Mouse (Mus musculus) gastrocnemius, postnatal 25 days (tissue): ENCODE measurements around the gene Traf3ip1. TPM values are rescaled to one million over a fixed set of nuclear protein-coding genes. Genes with fewer than 3 reads are reported as not detected.
"Not testable (repeated sequence)": the region's sequence is repeated elsewhere in the genome, so short reads cannot be mapped to it uniquely, and the experiment has no call there.

ENCODE experiments used
- DNase-seq: peaks from one replicate; pipeline ENCODE4 v3.0.0; 2022
- total RNA-seq, 2 experiments: library from RNA; stranded (reverse); gene quantifications; 1 replicate in 1 of 2; 2 replicates in 1 of 2; pipeline ENCODE4 v1.2.3; 2021

Traf3ip1 gene
- total RNA-seq, 2 experiments from 2014 or later, result 2.9 to 3.2 TPM

DNA sequence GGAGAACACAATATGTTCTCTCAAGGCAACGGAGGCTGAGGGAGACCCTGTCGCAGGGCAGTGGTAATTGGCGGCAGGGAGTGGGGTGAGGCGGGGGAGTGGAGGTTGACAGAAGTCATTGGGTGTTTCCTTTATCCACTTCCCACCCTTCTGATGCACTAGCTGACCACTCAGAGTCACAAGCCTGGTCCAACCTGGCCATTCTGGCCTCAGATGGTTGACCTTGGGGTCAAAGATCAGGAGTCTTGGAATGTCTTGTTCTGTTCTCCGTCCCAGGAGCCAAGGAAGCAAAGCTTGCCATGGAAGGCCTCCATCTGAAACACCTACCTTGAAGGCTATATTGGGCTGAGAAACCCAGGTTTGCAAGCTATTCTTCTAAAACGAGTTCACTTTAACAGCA lies 28.3 kb upstream of the Traf3ip1 start:
- no peak for DNase-seq

DNA sequence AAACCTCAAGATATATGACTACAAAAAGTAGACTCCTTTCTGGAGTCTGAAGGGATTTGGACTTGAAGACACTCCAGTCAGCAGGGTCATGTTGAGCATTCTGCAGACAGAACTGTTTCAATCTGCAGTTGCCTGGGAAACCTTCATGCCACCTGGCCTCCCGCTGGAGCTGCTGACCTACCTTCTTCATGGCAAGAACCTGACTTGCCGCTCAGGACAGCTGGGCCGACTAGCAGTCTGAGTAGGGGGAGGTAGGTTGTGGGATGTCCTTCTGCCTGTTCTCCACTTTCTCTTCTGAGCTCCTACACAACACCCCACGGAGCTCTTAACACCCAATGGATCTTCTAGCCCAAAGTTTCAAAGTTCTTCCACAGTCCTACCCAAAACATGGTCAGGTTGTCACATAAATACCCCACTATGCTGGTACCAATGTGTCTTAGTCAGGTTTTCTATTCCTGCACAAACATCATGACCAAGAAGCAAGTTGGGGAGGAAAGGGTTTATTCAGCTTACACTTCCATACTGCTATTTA lies 24.5 kb upstream of the Traf3ip1 start:
- no peak for DNase-seq

DNA sequence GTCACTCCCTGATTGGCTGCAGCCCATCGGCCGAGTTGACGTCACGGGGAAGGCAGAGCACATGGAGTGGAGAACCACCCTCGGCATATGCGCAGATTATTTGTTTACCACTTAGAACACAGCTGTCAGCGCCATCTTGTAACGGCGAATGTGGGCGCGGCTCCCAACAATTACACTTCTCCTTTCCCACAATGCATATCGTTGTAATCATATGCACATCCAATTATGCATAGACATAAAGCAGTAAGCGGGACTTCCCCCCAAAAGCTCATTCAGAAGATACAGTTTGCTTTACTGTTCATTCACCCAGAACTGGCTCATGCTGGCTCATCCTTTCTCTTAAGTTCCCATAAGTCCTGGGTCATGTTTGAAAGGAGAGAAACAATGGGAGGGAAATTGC lies 16.3 kb upstream of the Traf3ip1 start:
- DNase-seq, result not testable (repeated sequence)

DNA sequence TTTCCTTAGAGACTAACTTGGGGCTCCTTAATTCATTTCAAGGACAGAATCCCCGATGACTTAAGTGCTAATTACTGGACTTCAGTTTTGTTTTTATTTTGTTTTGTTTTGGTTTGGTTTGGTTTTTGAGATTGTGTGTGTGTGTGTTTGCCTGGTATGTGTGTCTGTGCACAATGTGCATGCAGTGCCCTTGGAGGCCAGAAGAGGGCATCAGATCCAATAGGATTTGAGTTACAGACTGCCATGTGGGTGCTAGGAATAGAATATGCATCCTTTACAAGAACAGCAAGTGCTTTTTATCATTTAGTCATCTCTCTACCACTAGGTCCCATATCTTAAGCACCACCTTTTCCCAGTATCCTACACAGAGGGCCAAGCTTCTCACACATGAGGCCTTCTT lies 15.5 kb upstream of the Traf3ip1 start:
- DNase-seq, result no peak

DNA sequence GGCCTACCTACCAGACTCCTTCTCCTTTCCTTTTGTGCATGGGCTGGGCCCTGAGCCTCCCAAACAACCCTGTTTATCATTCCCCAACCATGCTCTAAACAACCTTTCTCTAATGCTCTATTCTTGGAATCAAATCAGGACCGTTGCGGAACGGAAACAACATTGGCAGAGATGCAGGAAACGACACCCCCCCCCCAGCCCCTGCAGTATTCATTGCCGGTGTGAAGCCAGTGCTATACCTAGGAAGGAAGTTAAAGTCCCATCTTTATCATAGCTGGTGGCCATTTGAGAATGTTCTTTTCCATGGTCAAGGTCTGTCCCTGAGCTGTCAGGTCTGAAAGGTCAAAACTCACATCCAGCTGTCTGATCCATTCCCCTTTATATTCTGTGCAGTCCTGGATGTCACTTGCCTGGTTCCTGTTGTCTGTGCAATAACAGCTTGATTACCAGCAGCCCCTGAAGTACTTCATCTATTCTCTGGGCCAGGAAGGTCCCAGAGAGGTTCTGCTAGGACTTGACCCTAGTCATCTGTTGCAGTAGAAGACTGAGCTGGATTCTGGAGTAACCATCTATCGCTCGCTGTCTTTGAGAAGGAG lies 11.7 kb upstream of the Traf3ip1 start:
- DNase-seq, result no peak

DNA sequence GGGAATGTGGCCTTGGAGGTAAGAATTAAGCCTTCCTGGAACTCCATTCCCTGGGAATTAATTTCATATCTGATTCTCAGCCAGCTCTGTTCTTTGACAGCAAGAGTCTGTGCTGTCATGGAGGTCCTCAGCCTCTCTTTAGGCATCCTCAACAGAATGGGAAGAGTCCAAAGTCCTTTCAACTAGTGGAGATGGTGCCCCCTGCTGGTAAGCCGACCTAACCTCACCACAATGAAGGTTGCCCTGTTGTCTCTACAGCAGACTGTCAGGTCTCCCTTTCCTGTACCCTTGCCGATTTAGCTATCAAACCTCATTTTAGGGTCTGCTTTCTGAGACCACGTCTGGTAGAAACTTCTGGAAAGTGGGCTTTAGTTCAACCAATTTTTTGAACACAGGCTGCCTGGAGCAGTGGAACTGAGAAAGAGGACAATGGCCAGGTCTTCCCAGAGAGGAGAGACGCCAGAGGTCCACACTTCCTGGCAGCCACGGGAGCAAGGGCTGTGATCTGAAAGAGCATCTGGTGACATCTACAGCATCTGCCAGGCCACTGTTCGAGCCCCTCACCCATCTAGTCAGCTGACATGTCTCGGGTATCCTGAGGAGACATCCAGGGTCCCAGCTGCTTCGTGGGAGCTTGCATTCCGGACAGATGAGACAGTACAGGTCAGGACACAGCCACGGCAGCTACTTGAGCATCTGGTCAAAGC lies 11.0 kb upstream of the Traf3ip1 start:
- DNase-seq, result peak; percentile 69

DNA sequence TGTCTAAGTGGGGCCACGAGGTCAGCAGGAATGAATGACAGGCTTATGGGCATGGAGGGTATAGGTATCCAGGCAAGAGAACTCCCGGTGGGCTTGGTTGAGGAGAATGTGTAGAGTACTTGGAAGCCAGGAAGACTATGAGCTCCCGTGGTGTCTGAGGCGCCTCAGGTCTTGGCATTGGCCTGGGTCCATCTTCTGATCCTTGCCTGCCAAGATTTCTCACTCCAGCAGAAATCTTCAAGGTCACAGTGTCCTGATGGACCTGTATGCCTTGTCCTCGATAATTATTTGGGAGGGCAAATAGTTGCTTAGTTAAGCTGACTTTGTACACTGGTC lies 10.5 kb upstream of the Traf3ip1 start:
- no peak for DNase-seq

DNA sequence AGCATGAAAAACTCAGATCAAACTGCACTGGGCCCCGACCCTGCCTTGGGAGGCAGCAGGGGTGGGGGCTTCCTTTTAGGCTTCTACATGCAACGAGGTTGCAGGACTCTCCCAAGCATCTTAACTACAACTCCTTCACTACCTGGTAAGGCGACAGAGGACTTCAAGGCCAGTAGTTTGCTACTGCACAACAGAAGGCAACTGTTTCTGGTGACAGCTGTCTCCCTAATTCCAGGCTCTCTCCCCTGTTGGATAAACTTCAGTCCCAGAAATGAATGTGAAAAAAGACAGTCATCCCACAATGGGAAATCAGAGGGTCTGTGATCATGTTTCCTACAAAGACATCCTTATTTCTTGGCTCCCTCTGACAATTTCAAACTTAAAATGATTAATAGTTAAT lies 9.0 kb upstream of the Traf3ip1 start:
- DNase-seq, result no peak

DNA sequence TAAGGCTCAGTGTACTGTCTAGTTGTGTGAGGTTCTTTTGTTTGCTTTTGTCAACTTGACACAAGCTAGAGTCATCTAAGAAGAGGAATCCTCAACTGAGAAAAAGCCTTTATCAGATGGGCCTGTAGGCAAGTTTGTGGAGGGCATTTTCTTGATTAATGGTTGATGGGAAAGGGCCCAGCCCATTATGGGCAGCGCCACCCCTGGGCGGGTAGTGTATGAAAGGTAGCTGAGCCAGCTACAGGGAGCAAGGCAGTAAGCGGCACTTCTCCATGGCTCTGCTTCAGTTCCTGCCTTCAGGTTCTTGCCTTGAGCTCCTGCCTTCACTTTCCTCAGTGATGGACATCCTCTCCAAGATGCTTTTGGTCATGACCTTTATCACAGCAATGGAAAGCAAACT lies 8.3 kb upstream of the Traf3ip1 start:
- DNase-seq, result no peak

DNA sequence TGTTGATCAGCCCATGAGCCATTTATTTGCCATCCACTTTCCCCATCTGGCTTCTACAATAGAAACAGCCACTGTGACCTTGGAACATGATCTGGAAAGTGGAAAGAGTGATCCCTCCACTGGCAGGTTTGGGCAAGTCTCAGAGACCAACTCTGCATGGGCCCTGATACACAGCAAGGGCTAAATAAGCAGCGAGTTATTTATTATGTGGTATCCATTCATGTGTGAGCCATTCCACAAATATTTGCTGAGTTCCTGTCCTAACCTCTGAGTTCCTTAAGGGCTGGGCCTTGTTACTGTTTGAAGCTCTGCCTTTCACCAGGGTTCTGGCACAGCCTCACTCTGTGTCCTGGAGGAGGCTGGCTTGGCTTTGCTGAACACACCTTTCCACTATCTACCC lies 4.1 kb upstream of the Traf3ip1 start:
- no peak for DNase-seq

DNA sequence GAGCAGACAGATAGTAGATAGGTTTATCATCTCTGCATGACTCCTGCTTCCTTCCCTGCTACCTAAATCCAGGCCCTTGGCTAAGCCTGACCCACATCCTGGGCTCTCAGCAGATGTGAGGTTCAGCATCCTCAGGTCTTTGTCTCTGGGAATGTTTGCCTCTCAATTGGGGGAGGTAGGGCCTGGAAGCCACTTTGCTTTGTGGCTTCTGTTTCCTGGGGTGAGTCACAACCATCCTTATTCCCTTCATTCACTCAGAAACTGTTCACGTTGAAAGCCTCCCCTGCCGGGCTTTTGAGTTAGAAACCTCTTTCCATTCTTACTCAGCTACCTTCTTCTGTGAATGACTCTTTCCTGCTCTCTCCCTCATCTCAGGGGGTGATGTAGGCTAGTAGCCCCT lies 1.7 kb upstream of the Traf3ip1 start:
- no peak for DNase-seq

DNA sequence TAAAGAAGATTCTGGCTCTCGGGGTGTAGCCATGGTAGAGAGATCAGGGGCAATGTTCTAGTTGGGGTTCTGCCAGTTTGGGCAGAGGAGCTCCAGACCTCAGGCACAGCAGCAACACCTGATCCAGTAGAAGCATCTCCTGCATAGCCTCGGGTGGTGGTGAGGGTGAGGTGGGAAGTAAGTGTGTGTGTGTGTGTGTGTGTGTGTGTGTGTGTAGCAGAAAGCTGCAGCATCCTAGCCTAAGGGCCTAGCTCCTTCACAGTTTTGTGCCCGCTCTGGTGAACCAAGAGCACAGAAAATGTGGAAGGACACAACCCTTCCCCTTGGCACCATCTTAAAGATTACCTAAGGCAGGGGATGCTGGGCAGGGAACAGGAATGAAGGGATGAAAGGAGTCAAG lies 509 bp upstream of the Traf3ip1 start:
- DNase-seq, result no peak

DNA sequence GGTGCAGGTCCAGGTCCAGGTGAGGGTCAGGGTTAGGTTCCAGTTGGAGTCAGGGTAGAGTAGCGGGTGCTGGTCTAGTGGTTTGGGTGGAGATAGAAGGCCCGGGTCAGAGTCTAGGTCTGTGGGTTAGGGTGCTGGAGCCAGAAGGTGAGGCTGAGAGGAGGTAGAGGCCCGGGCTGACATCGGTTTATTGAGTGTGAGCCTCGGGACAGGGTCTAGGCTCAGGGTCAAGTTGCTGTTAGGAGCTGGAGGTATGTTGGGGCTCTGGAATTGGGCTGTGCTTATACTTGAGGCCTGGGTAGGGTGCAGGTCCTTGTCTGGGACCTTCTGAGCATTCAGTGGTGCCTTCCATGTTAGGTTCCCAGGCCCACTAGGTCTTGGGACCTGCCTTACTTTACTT lies 874 bp downstream of the Traf3ip1 start:
- DNase-seq, result no peak

DNA sequence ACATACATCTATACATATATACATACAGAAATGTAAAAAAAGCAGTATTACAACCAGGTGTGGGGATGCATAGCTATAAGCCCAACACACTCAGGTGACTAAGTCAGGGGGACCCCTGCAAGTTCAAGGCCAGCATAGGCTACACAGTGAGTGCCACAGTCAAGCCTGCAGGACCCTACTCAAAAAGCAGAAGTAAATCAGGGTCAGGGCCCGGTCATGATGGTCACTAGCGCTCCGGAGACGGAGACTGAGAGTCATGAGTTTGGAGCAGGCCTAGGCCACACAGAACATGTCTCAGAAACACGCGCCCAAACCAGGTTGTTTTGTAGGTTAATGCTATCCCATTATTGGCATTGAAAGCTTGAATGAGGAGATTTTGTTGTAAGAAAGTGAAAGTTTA lies 4.1 kb downstream of the Traf3ip1 start:
- DNase-seq, result no peak

DNA sequence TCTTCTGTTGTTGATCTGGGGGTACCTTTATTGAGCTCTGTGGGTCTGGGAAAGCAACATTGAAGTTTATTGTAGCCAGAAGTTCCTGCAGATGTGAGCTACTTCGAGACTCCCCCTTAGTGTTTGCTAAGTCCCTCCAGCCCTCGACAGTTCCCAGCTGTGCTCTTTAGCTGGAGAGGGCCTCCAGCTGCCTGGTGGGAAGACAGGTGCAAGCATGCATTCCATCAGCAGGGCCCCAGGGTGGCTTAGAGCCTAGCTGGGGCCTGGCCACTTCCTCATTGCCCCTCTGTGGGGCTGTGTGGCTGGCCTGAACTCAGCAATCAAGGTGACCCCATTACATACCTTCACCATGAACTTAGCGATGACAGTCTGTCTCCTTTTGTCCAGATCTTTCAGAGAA lies 10.2 kb downstream of the Traf3ip1 start:
- no peak for DNase-seq

DNA sequence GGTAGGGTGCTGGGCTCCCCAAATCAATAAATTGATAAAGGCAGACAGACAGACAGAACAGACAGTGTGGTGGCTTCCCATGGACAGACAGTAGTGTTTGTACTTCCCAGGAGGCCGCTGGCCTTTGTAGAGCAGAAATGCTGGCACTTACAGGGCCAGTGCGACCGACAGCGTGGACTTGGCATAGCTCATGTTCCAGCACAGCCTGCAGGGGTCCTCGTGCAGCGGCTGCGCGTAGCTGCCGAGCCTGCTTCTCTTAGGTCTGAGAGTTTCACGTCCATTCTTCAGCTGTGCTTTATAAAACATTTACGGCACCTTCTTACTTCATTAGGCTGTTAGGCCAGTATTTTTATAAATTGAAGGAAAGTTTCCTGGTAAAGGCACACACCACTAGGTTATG lies 20.5 kb downstream of the Traf3ip1 start:
- DNase-seq, result no peak

DNA sequence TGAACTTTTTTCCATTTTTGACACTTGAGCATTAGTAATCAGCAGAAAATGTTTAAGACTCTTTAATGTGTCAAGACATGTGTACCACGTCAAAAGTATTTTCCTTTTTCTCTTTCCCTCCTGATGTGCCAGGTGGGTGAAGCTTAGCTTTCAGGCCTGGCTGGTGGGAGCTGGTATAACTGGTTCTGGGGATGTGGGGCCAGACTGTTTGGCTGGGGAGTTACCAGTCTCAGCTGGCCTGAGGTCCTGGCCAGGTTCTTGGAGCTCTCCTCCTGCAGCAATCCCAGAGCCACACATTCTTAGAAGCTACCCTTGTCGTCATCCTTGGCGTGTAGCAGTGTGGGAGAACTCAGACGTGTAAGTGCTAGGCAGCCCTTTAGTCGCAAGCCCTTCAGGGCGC lies 21.2 kb downstream of the Traf3ip1 start:
- no peak for DNase-seq

DNA sequence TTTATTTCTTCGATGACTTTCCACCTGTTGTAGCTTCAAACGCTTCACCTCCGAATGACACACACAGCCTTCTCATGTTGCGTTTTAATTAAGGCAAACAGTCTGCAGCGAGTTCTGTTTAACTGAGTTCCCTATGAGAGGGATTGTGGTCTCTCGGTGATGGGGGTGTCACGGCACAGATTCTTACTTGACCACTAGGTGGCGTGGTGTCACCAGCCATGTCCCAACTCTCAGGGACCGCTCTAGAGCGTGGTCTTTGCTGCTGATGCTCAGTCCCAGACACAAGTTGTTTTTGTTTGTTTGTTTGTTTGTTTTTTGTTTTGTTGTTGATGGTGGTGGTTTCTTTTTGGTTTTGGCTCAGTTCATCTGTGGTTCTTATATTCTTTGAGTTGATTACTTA lies 29.3 kb downstream of the Traf3ip1 start:
- DNase-seq, result no peak

DNA sequence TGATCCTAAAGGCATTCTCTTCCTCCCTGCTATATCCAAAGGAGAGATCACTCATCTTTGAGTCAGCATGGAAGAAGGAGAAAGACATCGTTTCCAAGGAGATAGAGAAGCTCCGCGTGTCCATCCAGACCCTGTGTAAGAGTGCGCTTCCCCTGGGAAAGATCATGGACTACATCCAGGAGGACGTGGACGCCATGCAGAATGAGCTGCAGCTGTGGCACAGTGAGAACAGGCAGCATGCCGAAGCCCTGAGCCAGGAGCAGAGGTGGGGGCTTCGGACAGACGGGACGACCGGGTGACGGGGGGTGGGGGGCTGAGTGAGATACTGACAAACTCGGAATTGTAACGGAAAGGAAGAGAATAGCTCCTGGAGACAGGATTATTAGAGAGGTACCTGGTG lies 31.4 kb downstream of the Traf3ip1 start:
- no peak for DNase-seq

DNA sequence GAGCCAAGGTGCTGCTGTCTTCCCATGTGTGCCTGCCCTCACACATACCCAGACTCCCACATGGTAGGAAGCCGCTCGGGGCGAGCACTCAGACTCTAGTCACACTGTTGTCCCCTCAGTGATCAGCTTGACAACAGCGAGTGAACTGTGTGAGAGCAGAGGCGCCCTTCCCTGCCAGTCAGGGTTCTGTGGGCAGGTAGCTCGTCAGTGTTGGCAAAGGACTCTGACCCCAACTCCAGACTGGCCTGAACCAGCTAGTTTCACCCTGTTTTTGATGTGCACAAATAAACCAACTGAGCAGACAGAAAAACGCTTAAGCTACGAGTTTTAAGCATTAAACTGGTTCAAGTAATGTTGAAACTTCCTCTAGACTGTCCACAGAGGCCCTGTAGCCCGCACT lies 35.7 kb downstream of the Traf3ip1 start:
- no peak for DNase-seq

DNA sequence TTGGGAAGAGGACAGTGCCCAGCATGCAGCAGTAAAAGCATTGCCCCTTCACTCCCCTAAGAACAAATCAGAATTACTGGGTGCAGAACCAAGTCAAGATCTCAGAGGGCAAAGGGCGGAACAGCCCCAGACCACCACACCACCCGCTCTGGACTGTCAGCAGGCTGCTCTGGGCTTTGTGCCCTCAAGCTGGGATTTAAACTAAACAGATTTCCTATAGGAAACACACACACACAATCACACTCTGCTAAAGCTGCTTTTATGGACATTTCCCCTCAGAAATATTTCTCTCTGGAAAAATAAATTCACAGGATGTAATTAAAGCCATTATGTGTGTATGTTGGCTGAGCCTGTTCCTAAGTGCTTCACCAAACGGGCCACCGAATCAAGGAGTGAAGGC lies 37.8 kb downstream of the Traf3ip1 start:
- DNase-seq, result no peak

DNA sequence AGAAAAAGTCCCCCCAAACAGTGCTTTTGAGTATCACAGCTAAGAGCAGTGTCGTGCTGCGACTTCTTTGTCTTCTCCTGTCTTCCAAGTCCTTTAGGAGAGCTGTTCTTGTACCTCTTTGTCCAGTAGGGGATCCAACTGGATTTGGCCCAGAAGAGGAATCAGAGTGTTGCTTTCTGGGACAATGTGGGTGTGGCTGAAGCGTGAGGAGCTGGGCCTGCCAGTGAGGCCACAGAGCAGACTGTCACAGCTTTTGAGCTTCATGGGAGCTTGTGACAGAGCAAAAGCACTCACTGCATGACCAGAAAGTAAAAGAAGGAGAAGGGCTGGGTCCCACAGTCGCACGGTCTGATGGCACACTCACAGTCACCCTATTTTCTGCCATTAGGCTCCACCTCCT lies 38.4 kb downstream of the Traf3ip1 start:
- DNase-seq, result no peak

DNA sequence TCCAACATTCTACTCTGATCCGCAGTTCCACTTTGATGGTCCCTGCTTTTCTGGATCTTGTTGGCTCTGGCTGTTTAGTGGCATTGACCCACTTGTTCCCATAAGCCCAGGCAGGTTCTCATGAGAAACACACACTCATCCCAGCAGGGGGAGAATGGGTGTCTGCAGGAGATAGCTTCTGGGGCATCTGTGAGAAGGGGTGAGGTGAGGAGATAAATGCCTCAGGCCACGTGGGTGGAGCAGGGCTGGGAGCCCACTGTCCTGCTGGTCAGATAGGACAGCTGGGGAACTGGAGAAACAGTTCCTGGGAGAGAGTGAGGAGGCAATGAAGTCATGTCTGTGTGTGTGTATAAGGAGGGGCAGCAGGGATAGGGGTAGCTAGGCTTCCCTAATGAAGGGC lies 39.0 kb downstream of the Traf3ip1 start:
- DNase-seq, result no peak

DNA sequence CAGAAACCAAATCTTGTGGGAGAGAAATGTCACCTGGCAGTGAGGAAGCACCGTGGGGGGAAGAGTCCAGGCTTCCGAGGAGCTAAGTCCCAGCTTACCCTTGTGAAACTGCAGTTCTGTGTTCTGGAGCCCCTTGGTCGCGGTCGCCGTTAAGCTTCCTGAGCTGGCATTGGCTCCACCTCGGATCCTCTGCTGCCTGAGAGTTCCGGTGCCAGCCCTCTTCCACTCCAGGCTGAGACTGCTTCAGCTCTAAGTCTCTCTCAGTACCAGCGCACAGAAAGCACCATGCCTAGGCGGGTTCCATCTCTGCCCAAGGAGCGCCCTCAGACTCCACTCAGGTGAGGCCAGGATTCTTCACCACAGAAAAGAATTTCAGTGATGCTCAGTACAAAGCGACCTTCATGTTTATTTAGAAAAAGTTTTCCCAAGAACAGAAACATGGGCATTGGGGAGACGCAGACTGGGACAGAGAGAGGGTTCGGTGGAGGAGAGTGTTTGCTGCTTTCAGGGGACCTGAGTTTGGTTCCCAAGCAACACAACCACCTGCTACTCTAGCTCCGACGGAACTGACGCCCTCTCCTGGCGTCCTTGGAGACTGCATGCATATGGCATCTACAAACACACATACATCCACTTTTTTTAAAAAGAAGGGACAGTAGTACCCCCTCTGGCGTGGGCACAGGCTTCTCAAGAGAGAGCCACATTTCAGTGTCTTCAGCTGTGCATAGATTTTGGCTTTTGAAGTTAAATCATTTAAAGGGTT lies 39.7 kb downstream of the Traf3ip1 start:
- no peak for DNase-seq
